Mouse (Mus musculus) left cerebral cortex, adult 11 months (tissue): ENCODE data around the gene Hs6st3.
A peak's percentile ranks its signal among the peaks of the same experiment; 100 is the strongest.

Source experiments
- DNase-seq: peaks from one replicate; pipeline ENCODE4 v3.0.0; 2022; ENCODE audit warnings: low spot score

Hs6st3 gene

GRCm38 (mm10) chr14:119789457-119789856, 651.3 kb downstream of the Hs6st3 start:
- DNase-seq, result no peak

- no peak for DNase-seq
Observed at GRCm38 (mm10) chr14:119797172-119797850, 659.2 kb downstream of the Hs6st3 start.

GRCm38 (mm10) chr14:119798561-119798960, 660.4 kb downstream of the Hs6st3 start:
- DNase-seq, result peak; percentile 55

- no peak for DNase-seq
Observed at GRCm38 (mm10) chr14:119800856-119801255, 662.7 kb downstream of the Hs6st3 start.

- DNase-seq, result no peak
Observed at GRCm38 (mm10) chr14:119813898-119814297, 675.8 kb downstream of the Hs6st3 start.

GRCm38 (mm10) chr14:119815616-119816015, 677.5 kb downstream of the Hs6st3 start:
- DNase-seq, result no peak

- no peak for DNase-seq
Observed at GRCm38 (mm10) chr14:119820562-119820961, 682.4 kb downstream of the Hs6st3 start.

- DNase-seq, result no peak
Observed at GRCm38 (mm10) chr14:119831165-119832011, 693.2 kb downstream of the Hs6st3 start.

GRCm38 (mm10) chr14:119832012-119832325, 693.8 kb downstream of the Hs6st3 start:
- no peak for DNase-seq

- no peak for DNase-seq
Observed at GRCm38 (mm10) chr14:119832940-119833339, 694.8 kb downstream of the Hs6st3 start.

- no peak for DNase-seq
Observed at GRCm38 (mm10) chr14:119834008-119834700, 696.0 kb downstream of the Hs6st3 start.

GRCm38 (mm10) chr14:119836051-119836450, 697.9 kb downstream of the Hs6st3 start:
- DNase-seq, result no peak

GRCm38 (mm10) chr14:119847540-119847939, 709.4 kb downstream of the Hs6st3 start:
- DNase-seq, result no peak

GRCm38 (mm10) chr14:119848759-119849298, 710.7 kb downstream of the Hs6st3 start:
- DNase-seq, result no peak

- DNase-seq, result no peak
Observed at GRCm38 (mm10) chr14:119849338-119849737, 711.2 kb downstream of the Hs6st3 start.

- DNase-seq, result no peak
Observed at GRCm38 (mm10) chr14:119852139-119852538, 714.0 kb downstream of the Hs6st3 start.

- DNase-seq, result peak; percentile 47
Observed at GRCm38 (mm10) chr14:119857338-119858291, 719.5 kb downstream of the Hs6st3 start.

GRCm38 (mm10) chr14:119873617-119874016, 735.5 kb downstream of the Hs6st3 start:
- DNase-seq, result no peak

- no peak for DNase-seq
Observed at GRCm38 (mm10) chr14:119892922-119893321, 754.8 kb downstream of the Hs6st3 start.

GRCm38 (mm10) chr14:119895097-119895496, 757.0 kb downstream of the Hs6st3 start:
- no peak for DNase-seq

- DNase-seq, result no peak
Observed at GRCm38 (mm10) chr14:119895765-119896465, 757.8 kb downstream of the Hs6st3 start.
